Mouse (Mus musculus) spleen, adult 2 months (tissue): ENCODE results near the gene Sdk1. TPM values are rescaled to one million over a fixed set of nuclear protein-coding genes. Genes with fewer than 3 reads are reported as not detected.

ENCODE experiments used
- DNase-seq, 2 experiments: peaks; one replicate each; pipeline versions ENCODE4 v3.0.0 to v3.0.0-alpha.2; 2012 to 2021; ENCODE audit warnings: low spot score in 2 of 2, low read depth in 1 of 2
- H3K27ac ChIP-seq: fragments of 200-500 bp; 2 replicates; pipeline ENCODE4 v1.5.1; 2012; ENCODE audit warnings: low read length, inconsistent platforms; ENCODE audit not compliant: insufficient read depth
- H3K27me3 ChIP-seq: fragments of 200-500 bp; 2 replicates; pipeline ENCODE4 v1.6.1; 2012; ENCODE audit warnings: mild to moderate bottlenecking, moderate library complexity, low read length, inconsistent platforms; ENCODE audit not compliant: control insufficient read depth, insufficient read depth
- H3K36me3 ChIP-seq: fragments of 200-500 bp; 2 replicates; pipeline ENCODE4 v1.6.1; 2012; ENCODE audit warnings: mild to moderate bottlenecking, low read length, inconsistent platforms; ENCODE audit not compliant: control insufficient read depth, insufficient read depth
- H3K4me1 ChIP-seq: fragments of 200-500 bp; 2 replicates; pipeline ENCODE4 v1.6.1; 2011; ENCODE audit warnings: inconsistent platforms; ENCODE audit not compliant: control insufficient read depth, insufficient read depth, insufficient read length
- H3K4me3 ChIP-seq: fragments of 200-500 bp; 2 replicates; pipeline ENCODE4 v1.5.1; 2011; ENCODE audit warnings: mild to moderate bottlenecking, inconsistent platforms; ENCODE audit not compliant: insufficient read depth, insufficient read length; ENCODE audit errors: extremely low read depth
- CTCF ChIP-seq: fragments of 200-500 bp; IDR thresholded peaks from 2 replicates; pipeline ENCODE4 v1.5.1; 2011; ENCODE audit warnings: mild to moderate bottlenecking, inconsistent platforms; ENCODE audit not compliant: insufficient read depth, insufficient read length, insufficient replicate concordance; ENCODE audit errors: extremely low read depth
- POLR2A ChIP-seq: fragments of 200-500 bp; IDR thresholded peaks from 2 replicates; pipeline ENCODE4 v1.6.1; 2011; ENCODE audit warnings: low read depth, low read length, inconsistent platforms
- WGBS: fragments of 180-500 bp; shearing (Covaris S2); methylation state at CpG from one replicate; pipeline ENCODE4 v1.1.7; 2018; 5-methylcytosine and 5-hydroxymethylcytosine counted together
- polyA plus RNA-seq: library from polyadenylated mRNA; depleted of rRNA; stranded (reverse); fragments of >200 nt; gene quantifications from 2 replicates; pipeline ENCODE4 v1.2.3, GENCODE M21; 2012

The Sdk1 gene
- polyA plus RNA-seq, 1 experiment: 0.62 TPM

- Histone ChIP-seq H3K27ac (no peak overlapping the region), H3K4me1 (no peaks in the 10 kb centered on the region), H3K27me3 (no peaks in the 10 kb centered on the region), H3K4me3 (no peak overlapping the region), H3K36me3 (no peaks in the 10 kb centered on the region)
- 91% methylated on average over 4 of the region's 4 CpGs for WGBS
- TF ChIP-seq POLR2A: no peak
- TF ChIP-seq CTCF: no peak
- no peak for DNase-seq
Observed at GRCm38 (mm10) chr5:142163483-142163882, 922.2 kb downstream of the Sdk1 start.

- no peak for DNase-seq
- WGBS: 79% methylated on average over 4 of the region's 4 CpGs
- H3K4me3 ChIP-seq: no peak overlapping the region
Observed at GRCm38 (mm10) chr5:142173636-142174035, 932.3 kb downstream of the Sdk1 start.

GRCm38 (mm10) chr5:142178164-142178563 is 936.9 kb downstream of the Sdk1 start:
- no peak overlapping the region for H3K4me3 ChIP-seq
- H3K36me3 ChIP-seq: no peaks in the 10 kb centered on the region
- 82% methylated on average over 8 of the region's 8 CpGs for WGBS
- TF ChIP-seq POLR2A (no peak), CTCF (no peak)
- no peak overlapping the region for H3K27ac ChIP-seq
- no peaks in the 10 kb centered on the region for H3K27me3 ChIP-seq
- no peaks in the 10 kb centered on the region for H3K4me1 ChIP-seq
- no peak for DNase-seq

More at GRCm38 (mm10) chr5:142173636-142174035, 932.3 kb downstream of the Sdk1 start:
- no peaks in the 10 kb centered on the region for H3K36me3 ChIP-seq
- TF ChIP-seq POLR2A (no peak), CTCF (no peak)
- H3K27ac ChIP-seq: no peak overlapping the region
- H3K27me3 ChIP-seq: no peaks in the 10 kb centered on the region
- no peaks in the 10 kb centered on the region for H3K4me1 ChIP-seq

GRCm38 (mm10) chr5:142179304-142179703 is 938.0 kb downstream of the Sdk1 start:
- H3K36me3 ChIP-seq: no peaks in the 10 kb centered on the region
- no peak for DNase-seq
- no peak overlapping the region for H3K27ac ChIP-seq
- TF ChIP-seq CTCF (no peak), POLR2A (no peak)
- H3K4me1 ChIP-seq: no peaks in the 10 kb centered on the region
- WGBS: 89% methylated on average over 11 of the region's 11 CpGs
- no peaks in the 10 kb centered on the region for H3K27me3 ChIP-seq
- no peak overlapping the region for H3K4me3 ChIP-seq

- DNase-seq: no peak
- H3K36me3 ChIP-seq: no peaks in the 10 kb centered on the region
- TF ChIP-seq POLR2A (no peak), CTCF (no peak)
- H3K4me3 ChIP-seq: no peak overlapping the region
- no peaks in the 10 kb centered on the region for H3K27me3 ChIP-seq
- 82% methylated on average over 14 of the region's 14 CpGs for WGBS
- no peaks in the 10 kb centered on the region for H3K4me1 ChIP-seq
- no peak overlapping the region for H3K27ac ChIP-seq
Observed at GRCm38 (mm10) chr5:142181862-142182261, 940.6 kb downstream of the Sdk1 start.

- no peaks in the 10 kb centered on the region for H3K36me3 ChIP-seq
- no peak for DNase-seq
- no peaks in the 10 kb centered on the region for H3K4me1 ChIP-seq
- 81% methylated on average over 5 of the region's 5 CpGs for WGBS
- H3K27me3 ChIP-seq: no peaks in the 10 kb centered on the region
- TF ChIP-seq POLR2A (no peak), CTCF (no peak)
- H3K27ac ChIP-seq: no peak overlapping the region
- no peak overlapping the region for H3K4me3 ChIP-seq
Observed at GRCm38 (mm10) chr5:142188765-142189164, 947.5 kb downstream of the Sdk1 start.

- no peak overlapping the region for H3K4me3 ChIP-seq
- DNase-seq: no peak
Observed at GRCm38 (mm10) chr5:142209911-142210310, 968.6 kb downstream of the Sdk1 start.

More at GRCm38 (mm10) chr5:142209911-142210310, 968.6 kb downstream of the Sdk1 start:
- H3K36me3 ChIP-seq: no peaks in the 10 kb centered on the region
- H3K4me1 ChIP-seq: no peaks in the 10 kb centered on the region
- no peak overlapping the region for H3K27ac ChIP-seq
- H3K27me3 ChIP-seq: no peaks in the 10 kb centered on the region
- TF ChIP-seq POLR2A: no peak
- TF ChIP-seq CTCF: no peak
